Mouse (Mus musculus) forelimb bud, embryonic 11.5 days (tissue): ENCODE measurements around the gene Cxcl9.
A peak's percentile ranks its signal among the peaks of the same experiment; 100 is the strongest.

Experiments
- DNase-seq: peaks from one replicate; pipeline ENCODE4 v3.0.0-alpha.2; 2012; ENCODE audit warnings: low read depth, low spot score

Gene Cxcl9

DNA sequence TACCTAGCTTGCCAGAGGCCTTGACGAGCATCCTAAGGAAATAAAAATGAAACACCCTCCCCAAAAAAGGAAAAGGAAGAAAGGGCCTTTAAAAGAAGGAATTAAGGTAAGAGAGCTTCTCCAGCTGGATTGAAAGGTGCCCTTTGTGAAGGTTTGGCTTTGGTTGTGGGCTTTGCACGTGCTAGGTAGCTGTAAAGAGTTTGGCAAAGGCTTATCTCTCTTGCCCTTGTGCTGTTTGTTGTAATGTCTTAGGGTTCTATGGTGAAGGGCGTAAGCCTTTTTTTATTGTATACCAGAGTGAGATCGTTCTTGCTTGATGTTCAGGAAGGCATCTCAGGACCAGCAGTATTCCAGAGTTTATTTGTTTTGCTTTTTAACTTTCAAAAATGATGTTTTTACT, 12.7 kb upstream of the Cxcl9 start:
- DNase-seq, result no peak

DNA sequence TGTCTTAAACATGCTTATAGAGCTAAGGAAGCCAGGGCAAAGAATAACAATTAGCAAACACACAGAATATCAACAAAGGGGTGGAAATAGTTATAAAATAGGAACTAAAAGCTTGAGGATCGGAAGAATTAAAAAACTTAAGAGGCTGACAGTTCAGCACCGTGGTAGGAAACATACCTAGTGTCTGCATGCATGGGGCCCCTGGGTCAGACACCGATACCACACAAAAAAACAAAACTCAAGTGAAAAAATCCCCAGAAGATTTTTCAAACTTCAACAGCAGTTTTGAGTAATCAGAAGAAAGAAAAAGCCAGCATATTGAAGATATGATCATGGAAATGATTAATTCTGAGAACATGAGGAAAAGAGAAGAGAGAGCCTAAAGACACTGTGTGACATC, 8.9 kb upstream of the Cxcl9 start:
- no peak for DNase-seq

DNA sequence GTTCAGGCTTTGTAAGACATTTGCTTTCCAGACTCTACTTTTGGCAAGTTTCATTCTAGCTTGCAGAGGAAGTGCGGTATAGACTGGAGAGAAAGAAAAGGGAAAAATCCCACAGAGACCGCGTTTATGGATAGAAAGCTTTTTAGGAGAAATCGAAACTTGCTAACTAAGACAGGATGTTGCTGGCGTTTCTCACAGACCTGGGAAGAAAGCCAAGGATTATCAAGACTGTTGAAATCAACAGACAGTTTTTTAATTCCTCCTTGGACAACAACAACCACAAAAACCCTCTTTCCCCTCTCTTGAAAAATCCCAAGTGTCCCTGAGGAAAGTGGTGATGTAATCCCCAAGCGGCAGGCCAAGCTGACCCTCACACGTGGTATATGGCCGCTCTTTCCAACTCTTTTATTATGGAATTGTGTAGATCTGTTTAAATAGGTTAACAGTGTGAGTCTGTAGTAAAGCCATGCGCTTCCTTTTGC, 4.5 kb upstream of the Cxcl9 start:
- DNase-seq, result no peak

DNA sequence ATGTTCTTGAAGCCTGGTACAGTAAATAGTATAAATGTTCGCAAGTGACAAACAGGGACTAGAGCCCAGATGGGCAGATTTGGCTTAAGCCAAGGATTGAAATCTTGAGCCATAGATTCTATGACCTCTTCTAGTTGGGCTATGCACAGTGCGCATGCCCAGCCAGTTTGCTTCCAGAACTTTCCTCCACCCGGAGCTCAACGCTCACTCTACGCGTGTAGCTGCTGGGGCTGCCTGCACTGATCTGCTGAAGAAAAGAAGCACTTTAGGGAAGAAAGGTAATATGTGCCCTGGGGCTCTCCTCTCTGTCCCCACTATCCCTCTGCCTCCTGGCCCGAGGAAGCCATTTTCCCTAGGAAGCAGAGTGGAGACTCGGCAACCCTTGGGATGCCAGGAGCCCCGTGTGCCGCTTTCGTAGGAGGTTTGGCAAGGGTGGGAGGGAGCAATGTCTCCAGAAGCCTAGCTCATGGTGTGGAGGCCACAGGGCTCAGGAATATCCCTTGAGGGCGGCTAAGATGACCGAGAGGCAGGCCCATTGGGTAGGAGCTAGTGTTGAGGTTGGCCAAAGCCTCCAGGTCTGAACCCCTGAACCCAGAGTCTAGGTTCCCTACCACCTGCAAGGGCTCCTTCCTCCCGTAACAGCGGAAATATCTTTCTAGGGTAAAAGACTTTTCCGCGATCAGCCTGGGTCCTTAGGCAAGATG, 3.9 kb upstream of the Cxcl9 start, which contains the start of gene Art3:
Art3 (plus strand) TSS at position 193 of the 704 bp plus-strand sequence.
- DNase-seq, result no peak

DNA sequence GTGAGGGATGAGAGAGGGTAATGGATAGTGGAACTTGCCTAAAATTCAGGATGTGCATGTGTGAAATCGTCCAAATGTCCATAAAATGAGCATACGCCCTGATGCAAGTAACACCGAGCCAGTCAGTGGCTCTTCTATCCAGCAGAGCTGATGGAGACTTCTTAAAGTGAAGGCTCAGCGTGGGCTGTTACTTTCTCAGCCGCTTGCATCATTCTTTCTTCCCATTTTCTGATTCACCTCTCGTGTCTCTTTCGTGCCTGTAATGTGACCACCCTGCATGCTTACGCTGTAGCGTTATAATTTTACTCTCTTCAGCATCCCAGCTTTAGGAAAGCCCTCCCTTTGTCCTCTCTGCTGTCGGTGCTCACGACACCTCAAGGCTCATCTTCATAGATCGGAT, 3.2 kb upstream of the Cxcl9 start:
- no peak for DNase-seq

DNA sequence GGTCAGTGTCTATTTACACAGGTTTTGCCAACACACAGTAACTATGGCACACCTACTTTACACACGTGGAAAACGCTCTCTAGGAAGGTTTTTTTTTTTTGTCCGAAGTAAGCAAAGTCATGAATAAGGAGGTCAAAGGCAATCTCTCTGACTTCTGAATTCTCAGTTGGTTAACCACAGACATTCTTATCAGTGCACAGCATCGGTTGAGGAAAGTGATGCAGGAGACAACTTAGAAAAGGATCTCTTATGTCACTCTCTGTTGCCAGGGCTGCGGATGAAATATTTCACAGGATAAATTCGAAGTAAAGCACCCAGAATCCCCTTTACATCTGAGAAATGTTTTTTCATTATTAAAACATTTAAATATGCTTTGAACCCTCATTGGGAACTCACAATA, 512 bp downstream of the Cxcl9 start:
- no peak for DNase-seq

DNA sequence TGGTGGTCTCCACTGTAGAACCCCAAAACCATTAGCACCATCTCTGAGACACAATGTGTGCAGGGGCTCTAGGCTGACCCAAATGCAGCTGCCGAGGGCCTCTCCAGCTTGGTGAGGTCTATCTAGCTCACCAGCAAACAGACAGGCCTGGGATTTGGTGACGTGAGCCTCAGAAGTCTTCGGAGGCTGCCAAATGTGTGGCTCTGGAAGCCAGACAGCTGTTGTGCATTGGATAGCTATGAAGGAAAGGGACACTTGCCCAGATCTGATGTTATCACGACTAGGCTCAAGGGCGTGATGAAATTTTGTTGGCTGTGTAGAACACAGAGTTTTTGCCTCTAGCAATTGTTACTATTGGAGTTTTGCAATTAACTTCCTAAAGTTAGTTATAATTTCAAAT, 4.6 kb downstream of the Cxcl9 start:
- no peak for DNase-seq

DNA sequence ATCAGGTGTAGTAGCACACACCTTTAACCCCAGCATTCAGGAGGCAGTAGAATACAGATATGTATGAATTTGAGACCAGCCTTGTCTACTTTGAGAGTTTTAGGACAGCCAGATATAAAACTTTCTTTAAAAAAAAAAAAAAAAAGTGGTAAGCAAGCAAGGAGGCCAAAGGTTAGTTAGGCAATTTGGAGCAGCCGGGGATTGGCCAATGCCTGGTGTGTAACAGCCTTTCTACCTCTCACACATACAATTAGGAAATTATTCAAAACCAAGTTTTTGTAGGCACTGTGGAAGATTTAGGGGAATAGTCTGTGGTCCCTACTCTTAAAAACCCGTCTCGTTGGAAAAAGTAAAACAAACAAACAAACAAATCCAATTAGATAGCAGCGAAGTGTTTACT, 5.3 kb downstream of the Cxcl9 start:
- no peak for DNase-seq

DNA sequence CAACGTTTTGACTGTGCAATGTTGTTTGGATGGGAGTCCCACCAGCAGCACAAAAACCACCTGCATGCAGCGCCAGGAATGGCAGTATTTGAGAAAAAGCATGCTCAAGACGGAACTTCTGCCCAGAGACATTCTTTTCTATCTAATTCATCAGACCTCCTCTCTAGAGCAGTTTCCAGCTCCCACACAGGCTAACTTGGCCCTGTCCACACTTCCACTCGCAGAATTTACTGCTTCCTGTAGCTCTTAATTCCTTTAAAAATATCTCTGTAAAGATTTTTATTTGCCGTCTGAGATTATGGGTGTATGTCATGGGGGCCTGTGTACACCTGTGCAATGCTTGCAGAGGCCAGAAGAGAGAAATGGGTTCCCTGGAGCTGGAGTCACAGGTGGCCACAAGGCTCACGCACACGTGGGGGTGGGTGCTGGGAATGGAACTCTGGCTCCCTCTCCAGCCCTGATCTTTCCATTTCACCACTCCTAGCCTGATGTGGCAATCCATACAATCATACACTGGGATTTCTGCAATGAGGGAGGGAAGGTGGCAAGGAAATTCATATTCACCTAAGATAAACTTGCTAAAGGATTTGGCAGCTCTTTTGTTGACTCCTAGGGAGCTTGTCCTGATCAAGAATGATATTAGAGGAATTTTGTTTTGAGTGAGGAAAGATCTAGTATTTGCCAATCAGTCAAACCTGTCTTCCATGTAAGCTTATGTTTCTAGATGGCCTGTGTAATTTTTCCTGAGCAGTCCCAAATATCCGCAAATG, 6.1 kb downstream of the Cxcl9 start:
- DNase-seq, result no peak

DNA sequence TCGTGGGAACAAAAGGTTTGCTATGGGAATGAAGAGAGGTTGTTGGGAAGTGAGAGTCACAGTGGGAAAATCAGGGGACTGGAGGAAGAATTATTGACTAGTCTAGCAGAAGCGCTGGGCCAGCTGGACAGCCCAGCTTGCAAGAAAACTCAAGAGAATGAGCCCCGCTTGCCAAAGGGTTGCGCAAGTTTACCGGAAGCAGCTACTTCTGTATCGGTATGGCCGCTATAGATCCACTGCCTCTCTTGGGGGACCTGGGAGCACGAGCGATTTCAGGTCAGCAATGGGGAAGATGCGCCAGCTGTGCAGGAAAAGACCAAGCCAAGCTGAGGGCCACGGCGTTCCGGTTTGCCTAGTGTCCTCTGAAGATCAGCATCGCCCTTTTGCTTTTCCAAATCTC, 9.3 kb downstream of the Cxcl9 start:
- DNase-seq, result no peak

DNA sequence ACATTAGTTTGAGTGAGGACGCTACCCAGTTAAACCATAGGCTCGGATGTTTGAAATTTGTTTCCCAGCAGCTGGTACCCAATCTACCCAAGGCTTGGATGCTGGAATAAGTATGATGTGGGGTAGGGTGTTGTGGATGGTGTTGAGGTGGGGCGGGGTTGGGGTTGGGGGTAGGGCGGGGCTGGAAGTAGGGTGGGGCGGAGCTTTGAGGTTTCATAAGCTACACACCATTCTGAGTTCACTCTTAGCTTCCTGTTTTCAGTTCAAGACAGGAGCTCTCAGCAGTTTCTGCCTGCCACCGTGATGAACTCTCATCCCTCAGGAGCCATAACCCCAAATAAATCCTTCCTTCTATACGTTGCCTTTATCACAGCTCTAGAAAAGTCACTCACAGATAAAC, 9.8 kb downstream of the Cxcl9 start:
- no peak for DNase-seq

DNA sequence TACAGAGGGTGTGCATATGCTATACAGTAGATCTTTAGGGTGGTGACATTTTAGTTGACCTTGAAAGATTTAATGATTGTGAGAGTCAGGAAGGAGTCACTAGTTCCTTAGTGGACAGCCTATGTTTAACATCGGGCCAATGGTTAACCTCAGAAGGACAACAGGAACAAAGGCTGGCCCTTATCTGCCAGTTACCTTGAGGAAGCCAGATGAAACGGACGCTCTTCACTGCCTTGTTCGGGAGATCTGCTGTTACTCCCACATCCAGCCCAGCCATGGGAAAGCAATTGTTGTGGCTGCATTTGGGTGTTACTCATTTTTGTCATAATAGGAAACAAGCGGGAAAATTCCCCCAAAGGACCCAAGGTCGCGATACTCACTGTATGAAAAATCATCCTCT, 14.1 kb downstream of the Cxcl9 start:
- DNase-seq, result no peak

DNA sequence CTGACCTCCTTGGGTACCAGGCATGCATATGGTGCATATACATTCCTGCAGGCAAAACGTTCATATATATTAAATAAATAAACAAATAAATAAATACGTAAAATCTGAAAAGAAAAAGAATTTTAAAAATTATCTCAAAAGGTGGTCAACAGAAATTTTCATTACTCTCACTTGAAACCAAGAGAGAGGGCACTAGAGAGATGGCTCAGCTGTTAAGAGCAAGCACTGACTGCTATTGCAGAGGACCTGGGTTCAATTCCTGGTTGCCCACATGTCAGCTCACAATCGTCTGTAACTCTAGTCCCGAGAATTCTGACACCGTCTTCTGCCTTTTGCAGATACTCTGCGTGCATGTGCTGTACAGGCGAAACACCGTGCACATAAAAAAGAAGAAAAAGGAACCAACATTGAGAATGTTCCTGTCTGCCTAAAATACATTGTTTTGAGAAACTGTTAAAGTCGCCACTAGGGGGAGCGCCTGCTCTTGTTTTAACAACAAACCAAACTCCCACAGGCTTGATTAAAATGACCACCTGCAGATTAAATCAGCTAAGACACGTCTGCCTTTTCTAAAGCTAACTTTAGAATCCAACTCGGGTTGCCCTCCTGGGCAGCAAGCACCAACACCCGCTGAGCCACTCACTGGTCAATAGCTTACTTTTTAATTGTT, 15.7 kb downstream of the Cxcl9 start:
- DNase-seq, result peak; percentile 86

DNA sequence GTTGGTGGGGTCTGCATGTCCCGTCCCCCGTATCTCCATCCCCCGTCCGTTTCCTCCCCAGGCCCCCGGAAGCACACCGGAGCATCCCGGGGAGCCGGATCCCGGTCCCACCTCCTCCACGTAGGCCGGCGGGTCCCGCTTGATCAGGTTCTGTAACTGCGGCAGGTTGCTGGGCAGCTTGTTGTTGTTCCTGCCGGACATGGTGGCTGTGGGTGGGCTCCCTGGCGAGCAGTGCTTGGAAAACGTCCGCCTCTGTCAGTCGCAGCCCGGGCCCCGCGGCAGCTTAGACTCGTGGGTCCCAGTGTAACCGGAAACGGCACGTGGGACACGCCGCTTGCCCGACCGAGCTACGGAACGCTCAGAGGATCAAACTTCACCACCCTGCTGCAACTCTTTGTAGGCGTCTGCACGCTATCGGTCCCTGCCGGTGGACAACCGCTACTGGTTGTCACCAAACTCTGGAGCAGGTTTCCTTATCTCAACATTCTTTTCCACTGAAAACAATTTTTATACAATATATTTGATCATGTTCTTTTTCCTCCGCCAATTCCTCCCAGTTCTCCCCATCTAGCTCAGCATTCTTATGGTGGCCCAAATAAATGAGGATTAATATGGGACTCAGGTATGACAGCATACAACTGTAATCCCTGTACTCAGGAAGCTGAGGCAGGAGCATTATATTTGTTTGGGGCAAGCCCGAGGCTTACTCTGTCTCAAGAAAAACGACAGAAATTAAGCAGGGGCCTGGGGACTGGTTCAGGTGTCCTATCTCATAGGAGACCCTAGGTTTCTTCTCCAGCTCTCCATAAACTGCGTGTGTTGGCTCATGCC, 18.0 kb downstream of the Cxcl9 start, which contains the start of gene Sdad1:
Sdad1 (minus strand) TSS at position 799 of the 831 bp plus-strand sequence.
- peak; percentile 95 for DNase-seq

DNA sequence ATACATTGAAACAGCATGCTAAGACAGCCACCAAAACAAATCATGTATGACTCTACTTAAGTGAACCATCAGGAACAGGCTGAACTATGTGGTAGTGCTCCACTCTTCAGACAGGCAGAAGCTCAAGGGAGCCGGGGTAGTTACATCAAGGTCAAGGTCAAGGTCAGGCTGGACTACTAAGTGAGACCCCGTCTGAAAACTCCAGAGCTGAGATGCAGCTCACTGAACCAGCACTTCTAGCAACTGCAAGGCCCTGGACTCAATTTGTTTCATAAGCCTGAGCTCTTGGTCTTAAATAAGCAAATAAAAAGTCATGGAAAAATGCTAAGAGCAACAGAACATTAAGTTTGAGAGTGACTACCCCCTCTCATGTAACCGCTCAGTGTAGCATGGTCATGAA, 23.6 kb downstream of the Cxcl9 start:
- DNase-seq, result no peak

DNA sequence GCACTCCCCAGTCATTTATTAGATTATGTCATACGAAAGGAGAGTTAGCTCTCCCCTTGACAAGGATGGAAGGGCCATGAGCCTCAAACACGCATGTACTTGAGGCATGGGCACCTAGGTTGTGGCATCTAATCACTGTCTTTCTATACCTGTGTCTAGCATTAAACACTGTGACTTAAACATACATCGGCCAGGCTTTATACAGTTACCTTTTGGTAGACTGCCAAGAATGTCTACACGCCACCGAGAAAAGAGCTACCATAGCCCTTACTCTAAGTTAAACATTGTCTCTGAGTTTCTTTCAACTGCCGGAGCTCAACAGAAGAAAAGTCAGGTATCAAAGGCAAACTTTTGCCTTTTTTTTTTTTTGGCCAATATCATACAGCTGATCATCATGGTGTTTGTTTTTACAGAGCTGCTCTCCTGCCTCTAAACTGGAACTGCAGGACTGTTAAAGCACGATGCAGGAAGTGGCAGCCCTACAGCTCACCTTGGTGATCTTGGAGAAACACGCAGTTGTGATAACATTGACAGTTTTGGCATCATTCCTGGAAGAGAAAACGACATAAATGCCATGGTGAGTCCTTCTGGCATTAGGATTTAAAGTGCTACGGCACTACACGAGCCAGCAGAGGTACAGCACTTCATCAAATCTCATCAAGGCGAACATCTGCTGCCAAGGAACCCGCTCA, 25.6 kb downstream of the Cxcl9 start:
- no peak for DNase-seq

DNA sequence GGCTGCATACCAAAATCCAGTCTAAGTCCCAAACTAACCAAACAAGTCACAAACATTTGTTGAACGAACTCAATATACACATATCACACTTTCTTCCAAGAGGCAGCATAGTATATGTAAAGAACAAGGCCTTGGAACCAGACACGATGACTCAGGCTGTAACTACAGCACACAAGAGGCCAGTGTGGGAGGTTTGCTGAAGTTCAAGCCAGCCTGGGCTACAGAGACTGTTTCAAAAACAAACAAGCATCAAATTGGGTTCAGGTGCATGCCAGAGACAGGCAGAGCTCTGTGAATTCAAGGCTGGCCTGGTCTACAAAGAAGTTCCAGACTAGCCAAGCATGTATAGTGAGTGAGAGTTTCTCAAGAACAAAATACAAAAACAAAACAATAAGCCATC, 33.4 kb downstream of the Cxcl9 start:
- no peak for DNase-seq

DNA sequence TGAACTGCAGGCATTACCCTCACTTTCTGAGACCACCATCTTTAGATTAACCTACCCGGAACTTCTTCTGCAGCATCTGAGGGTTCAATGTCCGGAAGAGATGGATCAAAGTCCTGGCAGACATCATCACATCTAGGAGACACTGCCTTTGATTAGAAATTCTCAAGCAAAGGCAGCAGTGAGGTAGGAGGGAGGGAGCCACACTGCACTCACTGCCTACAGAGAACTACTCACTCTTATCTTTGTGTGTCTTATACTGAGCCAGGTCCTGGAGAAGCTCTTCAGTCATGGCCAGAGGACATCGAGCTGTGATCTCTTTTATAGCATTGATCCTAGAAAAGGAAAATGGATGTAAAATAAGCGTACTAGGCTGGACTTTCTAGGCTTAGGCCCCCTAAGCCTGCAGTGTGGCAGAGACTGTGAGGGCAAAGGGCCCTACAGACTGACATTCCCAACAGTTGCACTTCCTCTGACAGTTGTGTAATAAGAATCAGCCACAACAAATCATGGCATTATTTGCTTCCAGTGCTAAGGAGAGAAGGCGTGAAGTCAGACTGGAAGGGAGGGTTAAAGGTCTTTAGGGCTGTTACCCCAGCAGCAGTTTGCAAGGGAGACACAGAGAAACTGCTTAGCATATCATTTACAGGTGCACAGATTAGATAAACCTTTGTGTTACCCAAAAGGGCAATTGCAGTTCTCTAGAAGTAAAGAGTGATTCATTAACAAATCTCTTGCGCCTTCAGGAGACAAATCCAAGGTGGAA, 36.0 kb downstream of the Cxcl9 start:
- DNase-seq, result no peak

DNA sequence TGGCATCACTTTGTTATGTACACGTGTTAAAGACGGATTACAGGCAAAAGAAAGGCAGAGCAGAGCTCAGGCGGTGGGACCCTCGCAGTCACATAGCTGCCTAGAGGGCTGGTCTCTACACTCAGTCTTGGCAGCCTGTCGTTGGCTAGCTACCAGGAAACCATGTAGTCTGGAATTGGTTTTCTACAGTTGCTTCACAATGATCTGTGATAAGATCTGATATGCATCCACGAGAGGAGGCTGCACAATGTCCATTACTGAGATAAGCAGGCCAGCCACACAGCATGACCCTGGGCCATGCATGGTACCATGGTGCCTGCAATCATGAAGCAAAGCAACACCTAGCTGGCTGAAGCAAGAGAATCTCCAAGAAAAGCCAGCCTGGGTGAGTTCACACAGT, 40.0 kb downstream of the Cxcl9 start:
- DNase-seq, result no peak

DNA sequence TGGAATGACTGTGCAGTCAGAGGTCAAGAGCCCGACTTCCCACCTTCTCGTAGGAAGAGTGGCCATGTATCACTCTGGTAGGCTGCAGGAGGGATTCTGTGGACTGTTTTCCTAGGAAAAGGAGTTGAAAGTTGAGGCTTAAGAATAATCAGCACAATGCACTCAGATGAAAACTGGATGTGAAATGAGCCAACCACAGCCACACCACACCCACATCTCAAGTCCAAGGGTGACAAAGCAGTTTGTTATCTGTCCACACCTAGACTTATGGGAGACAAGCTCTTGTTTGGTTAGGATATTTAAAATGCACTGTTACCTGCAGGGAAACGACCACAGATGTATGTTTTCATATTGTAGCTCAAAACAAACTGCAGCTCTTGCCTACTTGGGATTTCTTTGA, 44.8 kb downstream of the Cxcl9 start:
- DNase-seq, result no peak
